Mouse (Mus musculus) neutrophil, adult 65 days (primary cell): Measurements from ENCODE around the gene Gpr15. TPM values are rescaled to one million over a fixed set of nuclear protein-coding genes. Genes with fewer than 3 reads are reported as not detected.

ENCODE experiments used
- total RNA-seq: library from RNA; stranded (reverse); gene quantifications from 2 replicates; pipeline ENCODE4 v1.2.4, GENCODE M21; 2023

Gpr15 gene
- total RNA-seq, result 0.25 and 0.95 TPM in 2 replicates

DNA sequence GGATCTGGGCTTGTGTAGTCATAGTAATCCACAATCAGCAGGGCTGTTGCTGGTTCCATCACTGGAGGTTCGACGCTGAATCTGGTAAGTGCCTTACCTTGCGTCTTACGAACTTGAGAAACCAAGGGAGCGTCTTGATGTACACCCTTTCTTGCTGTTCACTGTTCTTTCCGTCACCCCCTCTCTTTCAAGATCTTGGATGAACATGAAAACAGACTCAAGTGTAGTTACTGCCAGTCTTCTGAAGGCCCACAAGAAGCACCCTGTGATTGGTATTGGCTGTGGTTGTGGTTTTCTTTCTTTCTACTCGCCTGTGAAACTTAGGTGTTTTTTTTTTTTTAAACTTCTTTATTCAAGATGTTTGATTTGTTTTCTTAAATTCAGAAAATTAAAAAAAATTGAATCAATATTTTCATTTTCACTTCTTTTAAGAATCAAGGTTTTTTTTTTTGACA lies at the start of gene Gpr15:
TSS of gene Gpr15 (minus strand) at position 405 of the 455 bp plus-strand sequence.

DNA sequence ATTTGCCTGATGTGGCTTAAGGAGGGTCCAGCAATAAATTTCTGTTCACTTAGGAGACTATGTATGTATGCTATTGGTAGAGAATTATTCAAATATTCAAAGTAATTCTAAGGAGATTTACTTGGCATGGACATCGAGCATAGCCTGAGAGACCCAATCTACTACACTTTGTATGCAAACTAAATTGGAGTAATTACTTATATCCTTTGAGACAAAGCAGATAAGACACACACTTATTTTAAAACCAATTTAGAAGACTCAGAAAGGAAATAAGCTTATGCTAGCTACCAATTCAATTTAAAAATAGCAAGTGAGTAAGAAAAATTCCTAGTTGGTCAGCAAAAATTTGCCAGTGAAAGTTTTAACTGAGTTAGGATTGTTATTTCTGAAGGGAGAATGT lies 44.2 kb upstream of the Gpr15 start, which contains the start of gene Olfr172:
TSS of gene Olfr172 (minus strand) at position 101 of the 400 bp plus-strand sequence.

DNA sequence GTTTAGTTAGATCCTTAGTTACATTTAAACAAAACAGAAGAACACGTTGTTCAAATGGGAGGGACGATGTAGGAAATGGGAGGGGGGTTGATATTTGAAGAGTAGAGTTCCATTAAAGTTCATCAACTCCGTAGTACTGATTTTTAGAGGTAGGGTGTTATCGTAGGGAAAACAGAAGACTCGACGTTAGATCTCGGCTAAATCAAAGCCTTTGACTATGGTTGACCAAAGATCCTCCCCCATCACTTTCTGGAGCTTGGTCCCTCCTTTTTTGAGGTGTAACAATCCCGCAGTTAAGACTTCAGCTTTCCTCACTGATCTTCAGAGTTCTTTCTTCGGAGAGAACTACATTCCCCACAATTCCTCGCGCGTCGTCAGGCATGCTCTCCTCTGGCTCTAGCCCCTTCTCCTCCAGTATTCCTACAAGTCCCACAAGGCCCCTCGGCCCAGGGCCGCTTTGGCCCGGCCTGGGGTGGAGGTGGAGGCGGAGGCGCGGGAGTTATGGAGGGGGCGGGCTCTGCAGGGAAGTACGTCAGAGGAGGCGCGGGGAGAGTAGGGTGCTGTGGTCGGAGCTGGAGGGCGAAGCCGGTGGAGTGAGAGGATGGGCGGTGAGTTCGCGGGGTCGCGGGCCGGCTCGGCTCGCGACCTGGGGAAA lies 8.7 kb upstream of the Gpr15 start, which contains the start of gene Cldnd1:
TSS of gene Cldnd1 (plus strand) at position 434 of the 655 bp plus-strand sequence.

DNA sequence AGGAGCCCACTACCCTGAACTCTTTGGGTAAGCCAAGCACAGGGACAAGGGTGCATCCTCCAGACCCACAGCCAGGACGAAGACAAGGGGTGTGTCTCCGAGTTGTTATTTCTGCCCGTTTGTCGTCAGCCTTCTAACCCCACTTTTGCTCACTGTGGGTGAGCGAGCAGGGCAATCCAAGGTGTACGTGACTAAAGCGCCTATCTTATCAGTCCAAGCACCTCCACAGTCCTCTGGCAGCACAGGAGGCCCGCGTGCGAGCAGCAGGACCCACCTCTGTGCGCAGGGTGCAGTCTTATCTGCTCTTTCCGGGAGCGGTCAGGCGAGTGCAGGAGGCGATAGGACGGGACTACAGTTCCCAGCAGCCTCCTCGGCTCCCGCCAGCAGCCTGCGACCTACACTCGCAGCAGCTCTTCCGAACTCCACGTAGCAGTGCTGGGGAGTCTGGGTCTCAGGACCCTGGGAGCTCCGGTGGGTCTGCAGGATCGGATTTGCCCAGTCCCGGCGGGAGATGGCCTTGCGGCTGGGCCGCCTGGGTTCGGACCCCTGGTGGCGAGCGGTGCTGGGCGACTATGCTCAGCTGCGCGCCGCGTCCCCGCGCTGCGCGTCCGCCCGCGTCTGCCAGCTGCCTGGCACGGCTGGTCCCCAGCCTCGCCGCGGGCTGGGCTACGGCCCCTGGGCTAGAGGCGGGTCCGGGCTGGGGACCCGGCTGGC lies 48.8 kb downstream of the Gpr15 start, which contains the start of gene Cpox:
TSS of gene Cpox (plus strand) at position 376 of the 714 bp plus-strand sequence.

Other genes with a start within 250 kb of the Gpr15 start
- gene St3gal6, start 194.8 kb downstream of the Gpr15 start, total RNA-seq, result 143 and 173 TPM in 2 replicates
- gene Gm813, start 102.1 kb downstream of the Gpr15 start, total RNA-seq, result not detected in 2 replicates
- gene E330017A01Rik, start 80.3 kb downstream of the Gpr15 start, total RNA-seq, result not detected in 2 replicates
- 5.4 and 9.7 TPM in 2 replicates for gene Cpox, start 48.8 kb downstream of the Gpr15 start, total RNA-seq
- 29.3 and 30.6 TPM in 2 replicates for gene Cldnd1, start 8.8 kb upstream of the Gpr15 start, total RNA-seq
- not detected in 2 replicates for gene Olfr172, start 44.1 kb upstream of the Gpr15 start, total RNA-seq
- not detected in 2 replicates for gene Olfr173, start 81.2 kb upstream of the Gpr15 start, total RNA-seq
- not detected in 2 replicates for gene Olfr175-ps1, start 107.7 kb upstream of the Gpr15 start, total RNA-seq
- gene Olfr177, start 155.7 kb upstream of the Gpr15 start, total RNA-seq, result not detected in 2 replicates
- gene Olfr178, start 173.0 kb upstream of the Gpr15 start, total RNA-seq, result not detected in 2 replicates
- gene Olfr181, start 209.7 kb upstream of the Gpr15 start, total RNA-seq, result not detected in 2 replicates
- gene Olfr180, start 210.3 kb upstream of the Gpr15 start, total RNA-seq, result not detected in 2 replicates